Mouse (Mus musculus): Measurements from ENCODE around the gene Pxdn.

DNA sequence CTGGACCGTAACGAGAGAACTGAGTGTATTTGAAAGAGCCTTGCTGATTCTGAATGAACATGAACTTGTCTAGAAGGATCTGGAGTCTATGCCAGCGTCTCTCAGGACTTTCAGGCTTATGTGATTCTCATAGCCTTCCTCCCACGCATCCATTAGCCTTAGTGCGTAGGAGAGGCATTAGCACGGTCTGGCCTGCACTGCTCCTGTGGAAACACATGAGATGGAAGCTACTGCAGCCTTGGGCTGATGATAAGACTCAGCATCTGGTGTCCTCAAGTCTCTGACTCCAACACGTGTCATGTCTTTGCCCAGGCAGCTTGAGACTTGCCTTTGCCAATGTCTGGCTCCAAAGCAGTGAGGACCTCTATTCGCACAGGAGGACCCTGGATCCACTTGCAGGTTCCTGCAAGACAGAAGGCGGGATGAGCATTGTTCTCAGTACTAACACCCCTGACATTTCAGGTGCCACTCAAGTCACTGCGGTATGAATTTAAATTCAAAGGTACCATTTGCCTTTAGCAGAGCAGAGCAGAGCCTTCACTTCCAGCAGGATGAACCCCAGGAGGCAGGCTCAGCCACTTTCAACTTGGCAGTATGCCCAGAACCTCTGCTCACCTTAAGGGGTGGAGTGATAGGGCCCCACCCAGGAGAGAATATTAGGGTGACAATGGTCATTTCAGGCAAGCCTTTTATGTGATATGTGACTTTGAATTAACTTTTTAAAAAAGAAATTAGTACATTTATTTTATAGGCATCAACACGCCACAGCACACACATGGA, 117.5 kb downstream of the Pxdn start:
- TF ChIP-seq CTCF (IDR thresholded peaks at IDR 0.05; ENCODE audit: control insufficient read depth, insufficient read depth, insufficient read length) = no peak
- no peak for TF ChIP-seq CEBPB (IDR thresholded peaks at IDR 0.05; ENCODE audit: low read depth)
- TF ChIP-seq MYOD1 (IDR thresholded peaks at IDR 0.05; ENCODE audit: control insufficient read depth, insufficient read length, low read depth) = no peak
- no peak for TF ChIP-seq USF1 (IDR thresholded peaks at IDR 0.05; ENCODE audit: low read depth)
- TF ChIP-seq MAX (IDR thresholded peaks at IDR 0.05) = no peak
- TF ChIP-seq FOSL1 (IDR thresholded peaks at IDR 0.05; ENCODE audit: insufficient read depth, low read length, poor library complexity, severe bottlenecking) = no peak
- no peak for TF ChIP-seq MYOG (IDR thresholded peaks at IDR 0.05; ENCODE audit: control insufficient read depth, extremely low read depth, insufficient read length)
